Mouse (Mus musculus) common myeloid progenitor, adult 5-6 weeks (primary cell): Measurements from ENCODE around the gene Spint1. TPM values are rescaled to one million over a fixed set of nuclear protein-coding genes. Genes with fewer than 3 reads are reported as not detected.

Experiments used
- ATAC-seq: replicated peaks from 2 replicates; pipeline ENCODE4 v1.8.0; 2016; ENCODE audit warnings: low read depth, mild to moderate bottlenecking, moderate TSS enrichment, inconsistent platforms; ENCODE audit not compliant: poor library complexity, severe bottlenecking
- total RNA-seq: library from RNA; stranded (forward); fragments of 200-1000, 187-1606 nt; gene quantifications from 2 replicates; pipeline ENCODE4 v1.2.3, GENCODE M21; 2017

Spint1 gene
- total RNA-seq, result 0.18 TPM in 1 of 2 replicates, not detected in the other

- ATAC-seq, result 0 out of 2 replicates have a peak, but pooled peaks have one; percentile 31
These were observed at the start of gene Spint1 for GRCm38 (mm10) chr2:119237210-119237870. Gene Spint1, plus strand, starts transcription at chr2:119237362.

- peak; percentile 99 for ATAC-seq
These were observed 48.0 kb upstream of the Spint1 start for GRCm38 (mm10) chr2:119189029-119189710.

- ATAC-seq, result no peak
These were observed 46.2 kb upstream of the Spint1 start for GRCm38 (mm10) chr2:119190969-119191368.

DNA sequence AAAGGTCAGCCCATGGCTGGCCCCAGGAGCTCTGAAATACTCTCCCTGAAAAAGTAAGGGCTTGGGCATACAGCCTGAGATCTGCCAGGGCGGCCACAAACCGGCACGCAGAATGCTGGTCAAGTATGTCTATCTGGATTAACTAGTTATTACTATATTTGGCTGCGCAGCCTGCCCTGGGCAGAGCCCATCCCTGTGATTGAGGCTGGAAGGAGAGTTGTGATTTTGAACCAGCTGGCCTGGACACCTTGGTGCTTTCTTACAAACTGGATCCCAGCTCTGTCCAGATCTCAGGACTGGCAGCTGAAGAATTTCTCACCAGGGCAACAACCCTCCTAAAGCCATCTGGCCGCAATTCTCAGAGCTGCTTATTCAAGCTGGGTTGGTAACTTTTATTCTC lies 43.0 kb upstream of the Spint1 start:
- no peak for ATAC-seq

DNA sequence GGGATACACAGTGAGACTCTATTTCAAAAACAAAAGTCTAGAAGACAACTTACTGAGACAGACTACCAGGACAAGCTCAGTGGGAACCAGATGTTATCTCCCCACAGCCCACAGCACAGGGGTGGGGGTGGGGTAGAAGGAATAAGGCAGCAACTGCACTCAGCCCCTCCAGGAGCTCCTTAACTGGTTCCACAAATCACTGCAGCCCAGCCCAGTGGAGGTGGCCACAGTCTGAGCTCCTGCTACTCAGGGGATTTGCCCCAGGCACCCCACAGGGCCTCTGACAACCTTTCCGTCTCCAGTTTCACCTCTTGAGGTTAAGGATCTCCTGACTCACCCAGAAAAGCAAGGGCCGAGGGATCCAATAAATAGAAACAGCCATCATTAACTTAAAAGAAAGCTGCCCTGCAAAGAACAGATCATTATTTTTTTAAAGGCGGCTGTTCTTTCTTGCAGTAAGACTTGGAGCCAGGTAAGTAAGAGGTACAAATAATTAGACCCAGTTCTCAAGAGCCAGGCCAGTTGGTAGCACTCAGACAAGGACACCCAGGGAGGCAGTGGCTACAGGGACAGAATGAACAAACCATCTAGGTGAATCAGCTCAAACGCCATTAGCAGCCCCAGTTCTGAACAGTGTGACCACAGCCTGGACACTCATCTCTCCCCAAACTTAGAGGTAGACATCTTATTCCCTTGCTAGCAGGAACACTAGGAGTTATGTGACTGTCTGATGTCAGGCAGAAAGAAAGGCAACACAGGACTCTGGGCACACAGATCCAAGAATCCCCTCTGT lies 40.6 kb upstream of the Spint1 start:
- ATAC-seq, result peak; percentile 45

DNA sequence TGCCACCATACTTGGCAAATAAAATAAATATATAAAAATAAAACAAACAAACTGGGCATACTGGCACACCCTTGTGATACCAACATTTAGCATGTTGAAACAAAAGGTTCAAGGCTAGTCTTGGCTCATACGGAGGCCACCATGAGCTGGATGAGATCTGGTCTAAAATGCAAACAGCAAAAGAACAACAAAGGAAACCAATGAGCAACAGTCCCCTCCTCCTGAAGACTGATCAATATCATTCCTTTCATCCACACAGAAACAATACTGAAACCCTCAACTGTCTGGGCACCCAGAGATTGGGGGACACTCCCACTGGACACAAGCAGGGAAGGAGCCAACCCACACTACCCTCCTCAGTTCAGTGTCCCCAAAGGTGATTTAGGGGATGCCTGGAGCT lies 39.7 kb upstream of the Spint1 start:
- no peak for ATAC-seq

DNA sequence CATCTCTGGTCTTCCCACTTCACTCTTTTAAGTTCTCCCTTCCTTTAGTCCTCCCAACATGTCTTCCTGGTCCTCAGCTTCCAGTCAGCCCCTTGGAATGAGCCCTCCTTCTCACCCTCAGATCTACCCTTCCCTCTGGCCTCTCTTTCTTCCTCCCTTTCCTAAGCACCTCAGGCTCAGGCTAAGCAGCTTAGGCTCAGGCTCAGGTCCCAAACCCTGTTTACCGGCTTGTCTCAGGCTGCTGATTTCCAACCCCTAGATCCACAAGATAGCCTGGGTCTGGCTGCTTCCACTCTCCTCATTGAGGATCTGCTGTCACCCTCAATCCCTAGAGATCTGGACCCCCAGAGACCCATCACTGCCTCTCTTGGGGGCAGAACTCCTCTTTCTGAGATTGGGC lies 39.1 kb upstream of the Spint1 start:
- no peak for ATAC-seq

GRCm38 (mm10) chr2:119198934-119199333 lies 38.2 kb upstream of the Spint1 start:
- ATAC-seq, result no peak

GRCm38 (mm10) chr2:119202914-119203453 lies 34.2 kb upstream of the Spint1 start:
- no peak for ATAC-seq

GRCm38 (mm10) chr2:119203871-119204460 lies 33.2 kb upstream of the Spint1 start:
- no peak for ATAC-seq

- ATAC-seq, result peak; percentile 24
These were observed 29.2 kb upstream of the Spint1 start for GRCm38 (mm10) chr2:119207961-119208343.

- peak; percentile 93 for ATAC-seq
These were observed 28.6 kb upstream of the Spint1 start, which contains the start of the genes Zfyve19 and Dnajc17 for GRCm38 (mm10) chr2:119208344-119209175. Gene Zfyve19, plus strand, starts transcription at chr2:119208617. Gene Dnajc17, minus strand, starts transcription at chr2:119208795.

GRCm38 (mm10) chr2:119209176-119209507 lies 28.0 kb upstream of the Spint1 start:
- peak; percentile 12 for ATAC-seq

DNA sequence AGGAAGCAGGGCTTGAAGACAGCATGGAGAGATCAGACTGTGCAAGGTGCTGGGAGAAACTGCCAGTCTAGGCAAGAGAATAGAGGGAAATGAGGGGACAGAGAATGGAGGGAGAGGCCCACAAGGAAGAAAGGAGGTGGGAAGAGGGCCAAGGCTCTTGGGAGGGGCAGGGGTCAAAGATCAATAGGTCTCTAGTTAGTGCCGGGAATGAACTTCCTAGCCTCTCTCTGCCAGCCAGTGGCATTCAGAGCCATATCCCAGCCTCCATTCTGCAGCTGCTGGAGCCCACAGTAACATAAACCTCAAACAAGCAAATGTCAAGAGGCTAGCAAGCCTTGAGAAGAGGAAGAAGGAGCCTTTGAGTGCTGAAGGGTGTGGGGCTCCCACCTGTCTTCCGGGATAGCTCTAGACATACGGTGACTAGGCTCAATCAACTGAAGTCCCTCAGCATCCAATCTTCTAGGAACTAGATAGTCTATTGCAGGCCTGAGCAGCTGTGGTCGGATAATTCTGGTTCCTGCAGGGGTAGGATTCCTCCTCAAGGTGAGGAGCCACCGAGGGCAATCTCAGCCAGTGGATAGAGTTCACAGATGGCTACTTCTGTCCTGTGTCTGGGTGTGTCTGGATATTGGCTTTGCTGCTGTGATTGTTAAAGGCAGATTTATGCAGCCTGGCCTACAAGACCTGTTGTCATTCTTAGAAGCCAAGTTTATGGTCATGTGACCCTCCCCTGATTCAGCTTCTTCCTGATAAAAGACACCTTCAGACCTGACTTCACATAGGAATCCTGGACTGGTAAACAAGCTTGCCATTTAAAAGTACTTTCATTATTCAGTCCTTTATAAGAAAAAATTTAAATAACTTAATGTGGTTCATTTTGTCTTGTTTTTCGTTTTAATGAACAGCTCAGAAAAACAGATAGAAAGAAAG lies 7.1 kb upstream of the Spint1 start, which contains the start of gene Ppp1r14d:
Gene Ppp1r14d, minus strand, starts transcription at position 132 of the 930 bp plus-strand sequence.
- no peak for ATAC-seq

GRCm38 (mm10) chr2:119236682-119237209 lies 416 bp upstream of the Spint1 start:
- ATAC-seq, result no peak

DNA sequence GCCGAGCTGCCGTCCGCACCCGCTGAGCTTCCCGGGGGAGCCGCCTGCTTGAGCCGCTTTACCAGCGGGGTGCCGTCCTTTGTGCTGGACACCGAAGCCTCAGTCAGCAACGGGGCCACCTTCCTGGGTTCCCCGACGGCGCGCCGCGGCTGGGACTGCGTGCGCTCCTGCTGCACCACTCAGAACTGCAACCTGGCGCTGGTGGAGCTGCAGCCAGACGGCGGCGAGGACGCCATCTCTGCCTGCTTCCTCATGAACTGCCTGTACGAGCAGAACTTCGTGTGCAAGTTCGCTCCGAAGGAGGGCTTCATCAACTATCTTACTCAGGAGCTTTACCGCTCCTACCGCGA lies 684 bp downstream of the Spint1 start:
- peak; percentile 37; the same call in 1 of the 2 replicates for ATAC-seq

DNA sequence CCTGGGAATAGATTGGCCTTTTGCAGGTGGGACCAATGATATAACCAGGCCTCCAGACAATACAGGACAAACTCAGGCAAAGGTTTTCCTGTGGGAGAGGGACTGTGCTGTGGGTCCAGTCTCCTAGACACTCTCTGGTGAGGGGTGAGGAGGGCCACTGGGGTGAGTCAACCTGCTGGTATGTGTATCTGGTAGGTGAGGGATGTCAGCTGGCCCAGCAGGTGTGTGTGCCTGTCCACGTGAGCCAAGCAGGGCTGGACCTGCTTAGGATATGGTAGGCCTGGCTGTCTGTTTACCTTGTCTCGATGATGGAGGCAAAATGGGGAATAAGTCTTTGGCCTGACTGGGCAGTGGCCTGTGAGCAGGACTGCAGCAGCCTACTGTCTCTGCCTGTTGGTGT lies 1.5 kb downstream of the Spint1 start:
- ATAC-seq, result no peak
